Mouse (Mus musculus) NIH3T3 (cell line): ENCODE results near the gene Plcb1.
A peak's percentile ranks its signal among the peaks of the same experiment; 100 is the strongest.

Experiments used
- DNase-seq: peaks from one replicate; pipeline ENCODE4 v3.0.0-alpha.2; 2012; ENCODE audit warnings: low read depth

The Plcb1 gene

GRCm38 (mm10) chr2:135307787-135308186 is 521.9 kb downstream of the Plcb1 start:
- no peak for DNase-seq

GRCm38 (mm10) chr2:135315980-135316379 is 530.1 kb downstream of the Plcb1 start:
- no peak for DNase-seq

GRCm38 (mm10) chr2:135318136-135318535 is 532.3 kb downstream of the Plcb1 start:
- DNase-seq, result no peak

GRCm38 (mm10) chr2:135323276-135323954 is 537.5 kb downstream of the Plcb1 start:
- peak; percentile 4 for DNase-seq

DNA sequence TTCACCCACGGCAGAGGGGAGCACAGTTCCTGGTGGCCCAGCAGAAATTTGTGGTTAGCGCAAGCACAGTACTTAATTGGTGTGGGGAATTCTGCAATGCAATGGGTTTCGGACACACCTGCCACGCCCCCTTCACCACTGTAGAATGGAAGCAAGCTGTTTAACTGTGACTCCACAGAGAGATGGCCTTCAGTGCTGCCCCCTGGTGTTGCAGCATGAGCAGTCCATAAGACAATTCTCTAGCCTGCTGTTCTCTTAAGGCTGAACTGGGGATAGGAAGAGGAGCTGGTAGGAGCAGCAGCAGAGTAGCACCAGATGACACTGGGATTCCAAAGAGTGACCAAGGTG is 538.1 kb downstream of the Plcb1 start:
- peak; percentile 79 for DNase-seq

GRCm38 (mm10) chr2:135328756-135329155 is 542.9 kb downstream of the Plcb1 start:
- peak; percentile 78 for DNase-seq

DNA sequence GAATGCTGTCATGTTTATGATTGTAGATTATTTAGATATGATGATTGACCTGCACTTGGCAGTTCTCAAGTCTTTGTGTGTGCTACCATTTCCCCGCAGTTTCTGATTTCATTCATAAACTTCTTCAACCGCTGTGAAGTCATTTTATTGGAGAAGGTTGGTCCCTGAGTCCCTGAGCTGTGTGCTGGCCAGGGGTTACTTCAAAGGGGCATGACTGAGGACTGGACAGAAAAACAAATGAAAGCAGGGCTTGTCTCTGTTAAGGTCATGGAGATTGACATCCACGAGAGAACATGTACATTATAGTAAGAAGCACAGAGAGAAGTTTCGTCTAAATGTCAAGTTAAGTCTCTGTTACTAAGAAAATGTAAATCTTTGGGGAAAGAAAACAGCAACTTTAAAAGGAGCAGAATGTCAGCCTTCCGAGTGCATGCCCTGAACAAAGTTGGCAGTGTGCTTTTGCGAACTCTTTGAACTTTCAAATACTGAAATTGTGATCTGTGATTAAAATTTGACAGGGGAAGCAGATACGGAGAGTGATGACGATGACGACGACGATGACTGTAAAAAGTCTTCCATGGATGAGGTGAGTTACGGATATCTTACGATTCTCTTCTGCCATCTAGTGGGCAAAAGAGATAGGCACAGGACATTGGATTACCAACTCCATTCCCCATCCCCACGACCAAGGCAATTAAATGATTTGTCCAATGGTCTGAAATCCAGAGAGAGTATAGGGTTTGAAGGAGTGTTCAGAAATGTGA is 544.1 kb downstream of the Plcb1 start:
- peak; percentile 83 for DNase-seq

GRCm38 (mm10) chr2:135331868-135332267 is 546.0 kb downstream of the Plcb1 start:
- no peak for DNase-seq

- DNase-seq, result peak; percentile 60
Measured at GRCm38 (mm10) chr2:135356311-135356710, 570.4 kb downstream of the Plcb1 start.

DNA sequence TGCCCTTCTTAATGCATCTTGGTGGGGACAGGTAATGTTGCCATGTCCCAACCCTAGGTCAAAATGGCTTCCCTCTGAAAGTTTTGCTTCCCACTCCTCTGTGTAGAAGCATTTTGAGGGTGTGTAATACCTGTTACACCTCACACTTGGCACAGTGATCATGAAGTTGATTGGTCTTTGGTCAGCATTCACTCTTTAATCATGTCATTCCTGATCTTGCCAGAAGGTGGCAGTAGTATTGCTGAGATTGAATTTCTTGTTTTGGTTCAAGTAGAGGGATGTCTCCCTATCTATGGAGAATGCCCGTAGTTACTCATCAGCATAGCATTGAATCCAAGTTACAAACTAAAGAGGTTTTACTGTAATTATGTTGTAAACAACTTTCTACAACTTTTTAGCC is 575.9 kb downstream of the Plcb1 start:
- peak; percentile 85 for DNase-seq

- no peak for DNase-seq
Measured at GRCm38 (mm10) chr2:135362948-135363347, 577.1 kb downstream of the Plcb1 start.

DNA sequence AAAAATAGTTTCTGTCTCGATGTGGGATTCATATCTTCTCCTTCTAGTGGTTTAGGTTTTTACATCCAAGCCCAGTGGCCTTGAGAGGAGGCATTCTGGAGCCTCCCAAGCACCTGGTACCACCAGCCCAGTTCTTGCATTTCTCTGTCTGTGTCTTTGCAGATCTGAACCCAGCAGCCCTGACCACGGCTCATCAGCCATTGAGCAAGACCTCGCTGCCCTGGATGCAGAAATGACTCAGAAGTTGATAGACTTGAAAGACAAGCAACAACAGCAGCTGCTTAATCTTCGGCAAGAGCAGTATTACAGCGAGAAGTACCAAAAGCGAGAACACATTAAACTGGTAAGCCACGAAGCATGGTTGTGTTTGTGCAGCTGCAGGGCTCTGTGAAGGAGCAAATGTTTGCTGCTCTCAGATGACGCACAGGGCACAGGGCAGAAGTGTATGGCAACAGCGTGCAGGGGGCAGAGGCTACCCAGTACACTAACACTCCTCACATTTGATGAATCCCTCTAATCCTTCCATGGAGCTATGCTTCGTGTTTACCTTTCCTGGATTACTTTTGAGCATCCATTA is 584.5 kb downstream of the Plcb1 start:
- DNase-seq, result peak; percentile 11

DNA sequence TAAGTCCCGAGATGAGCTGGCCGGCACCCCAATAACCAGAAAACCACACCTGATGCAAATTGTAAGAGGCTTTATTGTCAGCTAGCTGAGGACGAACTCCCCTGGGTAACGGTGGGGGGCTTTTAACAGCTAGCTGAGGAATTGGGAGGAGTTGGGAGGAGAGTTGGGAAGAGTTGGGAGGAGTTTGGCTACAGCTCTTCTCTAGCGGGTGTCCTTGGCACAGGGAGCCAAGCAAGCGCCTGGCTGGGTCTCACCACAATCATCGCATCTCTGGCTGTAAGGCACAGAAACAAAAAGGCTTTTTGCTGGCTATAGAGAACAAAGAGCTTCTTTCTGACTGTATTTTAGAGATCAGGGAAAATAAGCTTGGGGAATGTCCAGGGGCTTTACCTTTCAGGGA is 594.9 kb downstream of the Plcb1 start:
- peak; percentile 13 for DNase-seq

DNA sequence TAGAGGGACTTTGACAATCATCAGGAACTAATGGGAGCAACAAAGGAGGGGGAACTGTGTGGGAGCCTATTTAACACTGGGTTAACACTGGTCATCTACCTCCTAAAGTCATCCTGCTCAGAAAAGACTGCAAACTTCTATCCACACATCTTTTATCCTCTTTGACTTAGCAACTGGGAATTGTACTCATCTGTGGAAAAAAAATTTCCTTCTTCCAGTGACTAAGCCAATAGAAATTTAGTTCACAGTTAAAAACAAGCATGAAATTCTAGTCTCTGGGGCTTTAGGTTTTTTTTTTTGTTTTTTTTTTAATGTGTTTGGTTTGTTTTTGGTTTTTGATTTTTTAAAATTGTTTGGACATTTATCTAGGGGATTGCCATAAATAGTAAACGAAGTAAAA is 595.5 kb downstream of the Plcb1 start:
- peak; percentile 20 for DNase-seq

- DNase-seq, result peak; percentile 46
Measured at GRCm38 (mm10) chr2:135387990-135388389, 602.1 kb downstream of the Plcb1 start.

DNA sequence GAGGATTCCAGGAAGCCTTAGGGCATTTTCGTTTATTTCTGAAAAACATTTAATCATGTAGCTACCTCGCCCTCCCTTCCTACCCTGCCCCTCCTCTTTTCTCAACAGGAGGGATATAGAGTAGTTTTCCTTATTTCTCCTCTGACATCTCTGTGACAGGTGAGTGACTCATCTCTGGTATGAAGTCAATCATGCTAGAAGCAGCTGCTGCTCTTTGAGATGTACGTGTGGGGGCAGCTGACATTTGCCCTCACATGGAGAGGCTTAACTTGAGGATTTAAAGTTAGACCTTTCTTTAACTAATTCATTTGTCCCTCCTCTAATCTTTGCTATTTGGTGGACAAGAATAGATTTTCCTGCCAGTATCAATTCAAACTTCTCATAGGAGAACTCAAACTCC is 608.8 kb downstream of the Plcb1 start:
- no peak for DNase-seq

GRCm38 (mm10) chr2:135396375-135396774 is 610.5 kb downstream of the Plcb1 start:
- no peak for DNase-seq

- DNase-seq, result no peak
Measured at GRCm38 (mm10) chr2:135397970-135398369, 612.1 kb downstream of the Plcb1 start.

- DNase-seq, result no peak
Measured at GRCm38 (mm10) chr2:135399760-135400159, 613.9 kb downstream of the Plcb1 start.

- DNase-seq, result no peak
Measured at GRCm38 (mm10) chr2:135402916-135403315, 617.0 kb downstream of the Plcb1 start.

DNA sequence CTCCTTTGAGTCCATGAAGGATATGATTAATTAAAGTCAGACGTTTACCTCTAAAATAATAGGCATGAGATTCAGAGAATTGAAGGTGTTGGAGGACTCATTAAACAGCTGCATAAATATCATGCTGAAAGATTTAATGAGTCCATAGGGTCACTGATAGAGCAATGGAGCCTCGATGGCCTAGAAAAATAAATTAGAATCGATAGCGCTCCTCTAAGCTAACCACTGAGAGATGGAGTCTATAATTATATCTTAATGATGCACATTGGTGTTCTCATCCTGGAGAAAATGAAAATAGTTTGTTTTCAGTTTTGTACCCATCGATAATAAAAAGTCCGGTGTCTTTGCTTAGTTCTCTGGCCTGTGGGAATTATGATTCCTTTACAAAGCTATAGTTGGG is 617.5 kb downstream of the Plcb1 start:
- DNase-seq, result no peak

DNA sequence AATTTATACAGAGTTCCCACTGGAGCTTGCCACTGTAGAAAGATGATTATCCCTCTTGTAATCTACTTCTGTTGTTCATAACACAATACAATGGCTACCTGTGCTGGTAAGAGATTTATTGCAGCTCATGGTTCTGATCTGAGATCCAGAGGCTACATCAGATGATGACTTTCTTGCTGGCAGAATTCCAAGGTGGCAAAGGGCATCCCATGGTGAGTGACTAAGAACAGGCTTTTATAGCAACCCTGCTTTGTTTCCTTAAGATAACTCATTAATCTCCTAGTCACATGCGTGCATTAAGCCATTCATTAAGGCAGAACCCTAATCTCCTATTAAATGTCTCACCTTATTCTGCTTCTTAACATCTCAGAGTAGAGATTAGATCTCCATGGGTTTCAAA is 618.2 kb downstream of the Plcb1 start:
- DNase-seq, result peak; percentile 32

DNA sequence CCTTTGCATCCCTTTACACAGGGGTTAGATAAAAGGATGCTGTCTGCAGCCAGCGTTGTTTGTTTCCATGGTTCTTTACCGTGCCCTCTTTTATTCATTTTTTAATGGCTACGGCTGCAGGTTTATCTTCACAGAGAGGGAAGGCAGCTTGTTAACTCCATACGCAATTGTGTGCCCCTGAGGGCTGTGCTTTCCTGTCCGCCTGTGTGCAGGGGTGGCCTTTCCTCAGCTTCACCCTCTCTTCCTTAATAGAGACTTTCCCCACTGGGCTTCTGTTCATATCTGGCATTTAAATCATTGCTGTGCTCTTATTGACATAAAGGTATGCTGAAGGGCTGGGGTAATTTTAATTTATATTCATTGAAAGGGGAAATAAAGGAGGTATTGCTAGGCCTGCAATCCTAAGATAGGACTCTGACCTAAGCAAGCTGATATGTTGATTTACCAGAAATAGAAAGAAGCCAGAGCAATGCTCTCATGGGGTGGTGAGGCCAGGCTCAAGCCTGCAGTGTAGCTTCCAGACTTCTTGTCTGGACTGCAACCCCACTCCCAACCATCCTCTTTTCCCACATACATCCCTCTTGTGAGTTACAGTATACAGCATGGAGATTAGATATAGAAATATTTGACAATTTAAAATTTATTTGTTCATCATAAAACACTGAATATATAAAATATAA is 623.7 kb downstream of the Plcb1 start:
- no peak for DNase-seq
